Mouse (Mus musculus) myocyte (in vitro differentiated cells): ENCODE results near the gene Zbtb3. TPM values are rescaled to one million over a fixed set of nuclear protein-coding genes. Genes with fewer than 3 reads are reported as not detected.

Source experiments
- H3K27me3 ChIP-seq: one replicate; pipeline ENCODE4 v1.6.1; 2011; ENCODE audit not compliant: control insufficient read depth, insufficient read depth, insufficient read length
- H3K36me3 ChIP-seq: one replicate; pipeline ENCODE4 v1.6.1; 2011; ENCODE audit not compliant: control insufficient read depth, insufficient read depth
- H3K4me2 ChIP-seq: one replicate; pipeline ENCODE4 v1.6.1; 2011; ENCODE audit warnings: low read depth, control low read depth
- H3K4me3 ChIP-seq: one replicate; pipeline ENCODE4 v1.5.1; 2011; ENCODE audit warnings: mild to moderate bottlenecking, control low read depth, moderate library complexity
- H3K79me2 ChIP-seq: one replicate; pipeline ENCODE4 v1.6.1; 2011; ENCODE audit not compliant: control insufficient read depth, insufficient read depth
- H3ac ChIP-seq: one replicate; pipeline ENCODE4 v1.6.1; 2011; ENCODE audit not compliant: control insufficient read depth, insufficient read length
- CEBPB ChIP-seq: IDR thresholded peaks from 2 replicates; pipeline ENCODE4 v1.6.1; 2011; ENCODE audit warnings: mild to moderate bottlenecking, moderate library complexity; ENCODE audit not compliant: poor library complexity, insufficient read depth, severe bottlenecking
- E2F4 ChIP-seq: IDR thresholded peaks from one replicate; pipeline ENCODE4 v1.6.1; 2011; ENCODE audit warnings: mild to moderate bottlenecking, control low read depth, moderate library complexity; ENCODE audit not compliant: insufficient read depth
- MAX ChIP-seq: IDR thresholded peaks from one replicate; pipeline ENCODE4 v1.6.1; 2011; ENCODE audit warnings: low read depth, mild to moderate bottlenecking, control low read depth
- MYOD1 ChIP-seq, 3 experiments: IDR thresholded peaks; one replicate each; pipeline ENCODE4 v1.6.1; 2011; ENCODE audit warnings: control low read depth in 2 of 3, low read depth in 2 of 3, mild to moderate bottlenecking in 2 of 3, moderate library complexity in 1 of 3; ENCODE audit not compliant: insufficient read length in 2 of 3, control insufficient read depth in 1 of 3
- MYOG ChIP-seq, 3 experiments: IDR thresholded peaks; one replicate each; pipeline ENCODE4 v1.6.1; 2011; ENCODE audit warnings: control low read depth in 2 of 3, low read depth in 2 of 3, mild to moderate bottlenecking in 2 of 3; ENCODE audit not compliant: insufficient read length in 2 of 3, control insufficient read depth in 1 of 3, insufficient read depth in 1 of 3
- POLR2A ChIP-seq: IDR thresholded peaks from one replicate; pipeline ENCODE4 v1.6.1; 2011; ENCODE audit warnings: low read depth, mild to moderate bottlenecking, control low read depth, moderate library complexity; ENCODE audit not compliant: insufficient read length
- POLR2AphosphoS2 ChIP-seq: IDR thresholded peaks from one replicate; pipeline ENCODE4 v1.6.1; 2011; ENCODE audit warnings: low read depth, control low read depth; ENCODE audit not compliant: insufficient read length
- REST ChIP-seq: IDR thresholded peaks from one replicate; pipeline ENCODE4 v1.6.1; 2011; ENCODE audit warnings: mild to moderate bottlenecking, control low read depth, moderate library complexity; ENCODE audit not compliant: insufficient read depth, insufficient read length
- SRF ChIP-seq: IDR thresholded peaks from one replicate; pipeline ENCODE4 v1.6.1; 2011; ENCODE audit warnings: low read depth; ENCODE audit not compliant: control insufficient read depth, insufficient read length
- TCF12 ChIP-seq: IDR thresholded peaks from one replicate; pipeline ENCODE4 v1.6.1; 2011; ENCODE audit warnings: mild to moderate bottlenecking, control low read depth; ENCODE audit not compliant: poor library complexity, insufficient read depth, severe bottlenecking
- TCF3 ChIP-seq: IDR thresholded peaks from one replicate; pipeline ENCODE4 v1.6.1; 2011; ENCODE audit warnings: low read depth, control low read depth; ENCODE audit not compliant: insufficient read length
- USF1 ChIP-seq: IDR thresholded peaks from one replicate; pipeline ENCODE4 v1.6.1; 2011; ENCODE audit warnings: low read depth, mild to moderate bottlenecking, control low read depth, moderate library complexity
- polyA plus RNA-seq: library from polyadenylated mRNA; unstranded; fragments of >200 nt; fragmentation: generic; extraction: Trizol; gene quantifications from one replicate; pipeline ENCODE4 v1.2.1, GENCODE M21; 2012; ENCODE audit warnings: missing spikeins

Gene Zbtb3
- polyA plus RNA-seq, 1 experiment, result 2.4 TPM

GRCm38 (mm10) chr19:8789171-8789570 lies 13.2 kb upstream of the Zbtb3 start:
- Histone ChIP-seq H3K4me2 (no peak overlapping the region), H3K79me2 (no peaks in the 10 kb centered on the region), H3K4me3 (no peak overlapping the region), H3K36me3 (peaks cover 14% of the 10 kb centered on the region), H3ac (no peak overlapping the region), H3K27me3 (no peaks in the 10 kb centered on the region)
- TF ChIP-seq CEBPB, result no peak
- TF ChIP-seq TCF3, result no peak
- TF ChIP-seq TCF12, result no peak
- TF ChIP-seq POLR2AphosphoS2, result no peak
- no peak for TF ChIP-seq POLR2A
- no peak for TF ChIP-seq USF1
- TF ChIP-seq MAX, result no peak
- TF ChIP-seq E2F4, result no peak
- no peak for TF ChIP-seq MYOD1 (IDR thresholded peaks at IDR 0.05; ENCODE audit: control insufficient read depth in 1 of 3, insufficient read length in 2 of 3, low read depth in 2 of 3)
- TF ChIP-seq SRF, result no peak
- TF ChIP-seq MYOG (IDR thresholded peaks at IDR 0.05; ENCODE audit: control insufficient read depth in 1 of 3, insufficient read depth in 1 of 3, insufficient read length in 2 of 3, low read depth in 2 of 3), result no peak
- no peak for TF ChIP-seq REST

GRCm38 (mm10) chr19:8790171-8790570 lies 12.2 kb upstream of the Zbtb3 start:
- Histone ChIP-seq H3K36me3 (peaks cover 22% of the 10 kb centered on the region), H3K4me3 (no peak overlapping the region), H3K79me2 (no peaks in the 10 kb centered on the region), H3K27me3 (no peaks in the 10 kb centered on the region), H3K4me2 (no peak overlapping the region), H3ac (no peak overlapping the region)
- no peak for TF ChIP-seq E2F4
- no peak for TF ChIP-seq POLR2AphosphoS2
- TF ChIP-seq MYOD1 (IDR thresholded peaks at IDR 0.05; ENCODE audit: control insufficient read depth in 1 of 3, insufficient read length in 2 of 3, low read depth in 2 of 3), result no peak
- no peak for TF ChIP-seq MYOG (IDR thresholded peaks at IDR 0.05; ENCODE audit: control insufficient read depth in 1 of 3, insufficient read depth in 1 of 3, insufficient read length in 2 of 3, low read depth in 2 of 3)
- TF ChIP-seq MAX, result no peak

GRCm38 (mm10) chr19:8798264-8798946 lies 4.0 kb upstream of the Zbtb3 start, which contains the start of gene Polr2g:
TSS of gene Polr2g (minus strand) at chr19:8798577.
- Histone ChIP-seq H3K4me3 (peak within 1 kb of the TSS; percentile 75), H3K4me2 (peak within 1 kb of the TSS; percentile 80), H3K36me3 (peaks cover 16% of the 10 kb centered on the region), H3ac (peak within 1 kb of the TSS; percentile 23), H3K79me2 (peaks cover 23% of the 10 kb centered on the region), H3K27me3 (no peaks in the 10 kb centered on the region)
- TF ChIP-seq MYOD1 (IDR thresholded peaks at IDR 0.05; ENCODE audit: control insufficient read depth in 1 of 3, insufficient read length in 2 of 3, low read depth in 2 of 3) (no peak), E2F4 (no peak), POLR2A (peak; percentile 74), POLR2AphosphoS2 (peak; percentile 63), USF1 (peak; percentile 7)

GRCm38 (mm10) chr19:8798947-8799315 lies 3.4 kb upstream of the Zbtb3 start:
- TF ChIP-seq USF1 (no peak), MYOD1 (IDR thresholded peaks at IDR 0.05; ENCODE audit: control insufficient read depth in 1 of 3, insufficient read length in 2 of 3, low read depth in 2 of 3) (no peak), TCF3 (no peak), REST (no peak), CEBPB (no peak), POLR2A (no peak), POLR2AphosphoS2 (no peak)
- no peak overlapping the region for H3ac ChIP-seq
- H3K27me3 ChIP-seq, result no peaks in the 10 kb centered on the region
- H3K4me2 ChIP-seq, result peak overlapping the region; percentile 80
- H3K4me3 ChIP-seq, result peak overlapping the region; percentile 75
- H3K79me2 ChIP-seq, result peaks cover 23% of the 10 kb centered on the region
- peaks cover 11% of the 10 kb centered on the region for H3K36me3 ChIP-seq

GRCm38 (mm10) chr19:8803204-8803780 lies 937 bp downstream of the Zbtb3 start:
- H3ac ChIP-seq, result no peak overlapping the region
- TF ChIP-seq CEBPB (no peak), TCF12 (no peak), E2F4 (no peak), MAX (no peak), REST (no peak), MYOD1 (IDR thresholded peaks at IDR 0.05; ENCODE audit: control insufficient read depth in 1 of 3, insufficient read length in 2 of 3, low read depth in 2 of 3) (no peak), POLR2AphosphoS2 (peak; percentile 67), SRF (no peak), TCF3 (no peak), MYOG (IDR thresholded peaks at IDR 0.05; ENCODE audit: control insufficient read depth in 1 of 3, insufficient read depth in 1 of 3, insufficient read length in 2 of 3, low read depth in 2 of 3) (no peak), POLR2A (peak; percentile 48), USF1 (no peak)
- peak overlapping the region; percentile 84 for H3K4me2 ChIP-seq
- H3K36me3 ChIP-seq, result peaks cover 19% of the 10 kb centered on the region
- no peaks in the 10 kb centered on the region for H3K27me3 ChIP-seq
- peak overlapping the region; percentile 50 for H3K4me3 ChIP-seq
- peaks cover under 1% of the 10 kb centered on the region for H3K79me2 ChIP-seq
